Mouse (Mus musculus) neural tube, embryonic 14.5 days (tissue): Measurements from ENCODE around the gene Slco2a1. TPM values are rescaled to one million over a fixed set of nuclear protein-coding genes. Genes with fewer than 3 reads are reported as not detected.
A peak's percentile ranks its signal among the peaks of the same experiment; 100 is the strongest.

Experiments
- ATAC-seq: fragments of 200-750 bp; cut with Nextera tagmentation; 2 replicates; pipeline ENCODE4 v1.8.0; 2017; ENCODE audit warnings: low read depth, mild to moderate bottlenecking, moderate TSS enrichment, moderate library complexity
- H3K27ac ChIP-seq: fragments of 300-500 bp; sonication (generic); 2 replicates; pipeline ENCODE4 v1.5.1; 2014; ENCODE audit warnings: low read depth, mild to moderate bottlenecking, control low read depth, low read length, moderate library complexity, mixed read lengths
- H3K27me3 ChIP-seq: fragments of 300-500 bp; sonication (generic); 2 replicates; pipeline ENCODE4 v1.6.1; 2014; ENCODE audit warnings: low read length; ENCODE audit not compliant: control insufficient read depth, insufficient read depth
- H3K36me3 ChIP-seq: fragments of 300-500 bp; sonication (generic); 2 replicates; pipeline ENCODE4 v1.6.1; 2014; ENCODE audit warnings: low read length, mixed read lengths; ENCODE audit not compliant: control insufficient read depth, insufficient read depth
- H3K4me1 ChIP-seq: fragments of 300-500 bp; sonication (generic); 2 replicates; pipeline ENCODE4 v1.6.1; 2014; ENCODE audit warnings: low read length; ENCODE audit not compliant: control insufficient read depth, insufficient read depth
- H3K4me2 ChIP-seq: fragments of 300-500 bp; sonication (generic); 2 replicates; pipeline ENCODE4 v1.6.1; 2014; ENCODE audit warnings: mild to moderate bottlenecking, low read depth, low read length, control low read depth
- H3K4me3 ChIP-seq: fragments of 300-500 bp; sonication (generic); 2 replicates; pipeline ENCODE4 v1.5.1; 2014; ENCODE audit warnings: low read depth, low read length, control low read depth, mixed read lengths
- H3K9ac ChIP-seq: fragments of 300-500 bp; sonication (generic); replicated peaks from 2 replicates; pipeline ENCODE4 v1.6.1; 2014; ENCODE audit warnings: low read depth, mild to moderate bottlenecking, control low read depth, low read length, mixed read lengths
- H3K9me3 ChIP-seq: fragments of 300-500 bp; sonication (generic); 2 replicates; pipeline ENCODE4 v1.6.1; 2016; ENCODE audit warnings: low read length; ENCODE audit not compliant: control insufficient read depth
- WGBS: fragments of 180-500 bp; shearing (Covaris S2); extraction: QIAGEN DNeasy Blood & Tissue Kit; methylation state at CpG from one replicate; pipeline ENCODE4 v1.1.7; 2014; 5-methylcytosine and 5-hydroxymethylcytosine counted together
- polyA plus RNA-seq: library from polyadenylated mRNA; unstranded; fragments of >200 nt; fragmentation: Nextera tagmentation; extraction: Ambion mirVana; gene quantifications from 2 replicates; pipeline ENCODE4 v1.2.1, GENCODE M21; 2014

Slco2a1 gene
- polyA plus RNA-seq, 1 experiment from 2014 or later, result 1.0 TPM

- 51% methylated on average over 10 of the region's 10 CpGs for whole genome bisulfite sequencing
- no peak for ATAC-seq
- H3K4me1 ChIP-seq, result no peaks in the 10 kb centered on the region
- H3K9ac ChIP-seq, result no peak overlapping the region
- H3K4me3 ChIP-seq, result no peak overlapping the region
- no peaks in the 10 kb centered on the region for H3K27me3 ChIP-seq
- H3K9me3 ChIP-seq, result no peaks in the 10 kb centered on the region
- H3K27ac ChIP-seq, result no peak overlapping the region
- no peak overlapping the region for H3K4me2 ChIP-seq
- H3K36me3 ChIP-seq, result no peaks in the 10 kb centered on the region
Measured at GRCm38 (mm10) chr9:102979956-102980355, 8.6 kb upstream of the Slco2a1 start.

GRCm38 (mm10) chr9:102980420-102980819 is 8.1 kb upstream of the Slco2a1 start:
- no peaks in the 10 kb centered on the region for H3K36me3 ChIP-seq
- ATAC-seq, result no peak
- no peaks in the 10 kb centered on the region for H3K27me3 ChIP-seq
- WGBS, result 90% methylated on average over 5 of the region's 5 CpGs
- no peaks in the 10 kb centered on the region for H3K4me1 ChIP-seq
- H3K9me3 ChIP-seq, result no peaks in the 10 kb centered on the region
- H3K4me2 ChIP-seq, result no peak overlapping the region
- H3K9ac ChIP-seq, result no peak overlapping the region
- H3K4me3 ChIP-seq, result no peak overlapping the region
- H3K27ac ChIP-seq, result no peak overlapping the region

- no peaks in the 10 kb centered on the region for H3K36me3 ChIP-seq
- ATAC-seq, result no peak
- no peaks in the 10 kb centered on the region for H3K4me1 ChIP-seq
- no peak overlapping the region for H3K9ac ChIP-seq
- H3K9me3 ChIP-seq, result no peaks in the 10 kb centered on the region
- no peaks in the 10 kb centered on the region for H3K27me3 ChIP-seq
- H3K4me3 ChIP-seq, result no peak overlapping the region
- H3K27ac ChIP-seq, result no peak overlapping the region
- no peak overlapping the region for H3K4me2 ChIP-seq
- 94% methylated on average over 2 of the region's 2 CpGs for WGBS
Measured at GRCm38 (mm10) chr9:102981791-102982190, 6.7 kb upstream of the Slco2a1 start.

- ATAC-seq, result no peak
- H3K36me3 ChIP-seq, result no peaks in the 10 kb centered on the region
- H3K27me3 ChIP-seq, result no peaks in the 10 kb centered on the region
- no peak overlapping the region for H3K4me3 ChIP-seq
- H3K9ac ChIP-seq, result no peak overlapping the region
- no peak overlapping the region for H3K27ac ChIP-seq
- 79% methylated on average over 3 of the region's 3 CpGs for WGBS
- H3K4me2 ChIP-seq, result no peak overlapping the region
- no peaks in the 10 kb centered on the region for H3K4me1 ChIP-seq
- H3K9me3 ChIP-seq, result no peaks in the 10 kb centered on the region
Measured at GRCm38 (mm10) chr9:102982376-102982775, 6.1 kb upstream of the Slco2a1 start.

GRCm38 (mm10) chr9:102985111-102985510 is 3.4 kb upstream of the Slco2a1 start:
- H3K4me2 ChIP-seq, result no peak overlapping the region
- no peak overlapping the region for H3K9ac ChIP-seq
- H3K36me3 ChIP-seq, result no peaks in the 10 kb centered on the region
- H3K9me3 ChIP-seq, result no peaks in the 10 kb centered on the region
- ATAC-seq, result no peak
- H3K27ac ChIP-seq, result no peak overlapping the region
- 66% methylated on average over 1 of the region's 1 CpGs for WGBS
- H3K27me3 ChIP-seq, result no peaks in the 10 kb centered on the region
- H3K4me3 ChIP-seq, result no peak overlapping the region
- peaks cover 2% of the 10 kb centered on the region; the same call in 1 of the 2 replicates for H3K4me1 ChIP-seq

GRCm38 (mm10) chr9:102985939-102986338 is 2.6 kb upstream of the Slco2a1 start:
- Histone ChIP-seq H3K4me1 (peaks cover 8% of the 10 kb centered on the region; the same call in 1 of the 2 replicates), H3K27me3 (no peaks in the 10 kb centered on the region), H3K9ac (no peak overlapping the region), H3K27ac (no peak overlapping the region), H3K4me3 (no peak overlapping the region), H3K36me3 (no peaks in the 10 kb centered on the region), H3K4me2 (no peak overlapping the region), H3K9me3 (no peaks in the 10 kb centered on the region)
- WGBS, result 66% methylated on average over 4 of the region's 4 CpGs
- ATAC-seq, result no peak

GRCm38 (mm10) chr9:102990306-102991133 is 2.0 kb downstream of the Slco2a1 start:
- ATAC-seq, result peak; percentile 24; the same call in 1 of the 2 replicates
- H3K9ac ChIP-seq, result no peak overlapping the region
- 0 out of 2 replicates have a peak overlapping the region, but pooled peaks have one; percentile 1 for H3K27ac ChIP-seq
- no peaks in the 10 kb centered on the region for H3K36me3 ChIP-seq
- 50% methylated on average over 6 of the region's 6 CpGs for WGBS
- H3K4me3 ChIP-seq, result no peak overlapping the region
- H3K4me1 ChIP-seq, result peaks cover 8% of the 10 kb centered on the region; the same call in 1 of the 2 replicates
- no peaks in the 10 kb centered on the region for H3K9me3 ChIP-seq
- no peak overlapping the region for H3K4me2 ChIP-seq
- no peaks in the 10 kb centered on the region for H3K27me3 ChIP-seq

GRCm38 (mm10) chr9:102991134-102991406 is 2.6 kb downstream of the Slco2a1 start:
- H3K9ac ChIP-seq, result no peak overlapping the region
- H3K9me3 ChIP-seq, result no peaks in the 10 kb centered on the region
- H3K4me2 ChIP-seq, result no peak overlapping the region
- no peak overlapping the region for H3K4me3 ChIP-seq
- H3K36me3 ChIP-seq, result no peaks in the 10 kb centered on the region
- 75% methylated on average over 4 of the region's 4 CpGs for whole genome bisulfite sequencing
- no peak overlapping the region for H3K27ac ChIP-seq
- H3K4me1 ChIP-seq, result peaks cover 8% of the 10 kb centered on the region; the same call in 1 of the 2 replicates
- H3K27me3 ChIP-seq, result no peaks in the 10 kb centered on the region
- no peak for ATAC-seq

- no peak overlapping the region for H3K9ac ChIP-seq
- no peaks in the 10 kb centered on the region for H3K27me3 ChIP-seq
- H3K27ac ChIP-seq, result no peak overlapping the region
- no peaks in the 10 kb centered on the region for H3K9me3 ChIP-seq
- WGBS, result 41% methylated on average over 6 of the region's 6 CpGs
- no peaks in the 10 kb centered on the region for H3K36me3 ChIP-seq
- H3K4me1 ChIP-seq, result peaks cover 8% of the 10 kb centered on the region; the same call in 1 of the 2 replicates
- H3K4me2 ChIP-seq, result no peak overlapping the region
- no peak overlapping the region for H3K4me3 ChIP-seq
- no peak for ATAC-seq
Measured at GRCm38 (mm10) chr9:102992877-102993276, 4.4 kb downstream of the Slco2a1 start.
